Mouse (Mus musculus) stomach, postnatal 0 days (tissue): ENCODE measurements around the gene Enpep. TPM values are rescaled to one million over a fixed set of nuclear protein-coding genes. Genes with fewer than 3 reads are reported as not detected.

Source experiments
- ATAC-seq: fragments of 200-750 bp; cut with Nextera tagmentation; 2 replicates; pipeline ENCODE4 v1.8.0; 2017; ENCODE audit not compliant: low FRiP score, low TSS enrichment
- DNase-seq: peaks from one replicate; pipeline ENCODE4 v3.0.0-alpha.2; 2016; ENCODE audit warnings: low spot score
- H3K27ac ChIP-seq: fragments of 300-500 bp; sonication (generic); replicated peaks from 2 replicates; pipeline ENCODE4 v1.5.1; 2014; ENCODE audit warnings: mild to moderate bottlenecking, control low read depth
- H3K27me3 ChIP-seq: fragments of 300-500 bp; sonication (generic); 2 replicates; pipeline ENCODE4 v1.6.1; 2014; ENCODE audit warnings: low read length; ENCODE audit not compliant: control insufficient read depth, insufficient read depth
- H3K36me3 ChIP-seq: fragments of 300-500 bp; sonication (generic); 2 replicates; pipeline ENCODE4 v1.6.1; 2014; ENCODE audit warnings: low read length, mixed read lengths; ENCODE audit not compliant: control insufficient read depth, insufficient read depth
- H3K4me1 ChIP-seq: fragments of 300-500 bp; sonication (generic); replicated peaks from 2 replicates; pipeline ENCODE4 v1.6.1; 2014; ENCODE audit warnings: antibody characterized with exemption; ENCODE audit not compliant: control insufficient read depth, insufficient read depth
- H3K4me2 ChIP-seq: fragments of 300-500 bp; sonication (generic); replicated peaks from 2 replicates; pipeline ENCODE4 v1.6.1; 2014; ENCODE audit warnings: low read depth, mild to moderate bottlenecking, control low read depth, moderate library complexity
- H3K4me3 ChIP-seq: fragments of 300-500 bp; sonication (generic); 2 replicates; pipeline ENCODE4 v1.5.1; 2014; ENCODE audit warnings: low read depth, low read length, control low read depth
- H3K9ac ChIP-seq: fragments of 300-500 bp; sonication (generic); 2 replicates; pipeline ENCODE4 v1.6.1; 2014; ENCODE audit warnings: mild to moderate bottlenecking, low read length, control low read depth, mixed read lengths
- H3K9me3 ChIP-seq: fragments of 300-500 bp; sonication (generic); 2 replicates; pipeline ENCODE4 v1.6.1; 2016; ENCODE audit warnings: low read length; ENCODE audit not compliant: control insufficient read depth
- CTCF ChIP-seq: IDR thresholded peaks from 2 replicates; pipeline ENCODE4 v1.5.1; 2016; ENCODE audit warnings: antibody characterized with exemption, low read depth, mild to moderate bottlenecking, moderate library complexity
- EP300 ChIP-seq: optimal IDR thresholded peaks from 2 replicates; pipeline ENCODE3; 2016; ENCODE audit warnings: antibody characterized with exemption
- WGBS: fragments of 180-500 bp; shearing (Covaris S2); extraction: QIAGEN DNeasy Blood & Tissue Kit; methylation state at CpG from one replicate; pipeline ENCODE4 v1.1.7; 2014; 5-methylcytosine and 5-hydroxymethylcytosine counted together
- polyA plus RNA-seq: library from polyadenylated mRNA; unstranded; fragments of >200 nt; fragmentation: Nextera tagmentation; extraction: Ambion mirVana; gene quantifications from 2 replicates; pipeline ENCODE4 v1.2.1, GENCODE M21; 2015

The Enpep gene
- polyA plus RNA-seq, 1 experiment from 2014 or later: 6.3 TPM

DNA sequence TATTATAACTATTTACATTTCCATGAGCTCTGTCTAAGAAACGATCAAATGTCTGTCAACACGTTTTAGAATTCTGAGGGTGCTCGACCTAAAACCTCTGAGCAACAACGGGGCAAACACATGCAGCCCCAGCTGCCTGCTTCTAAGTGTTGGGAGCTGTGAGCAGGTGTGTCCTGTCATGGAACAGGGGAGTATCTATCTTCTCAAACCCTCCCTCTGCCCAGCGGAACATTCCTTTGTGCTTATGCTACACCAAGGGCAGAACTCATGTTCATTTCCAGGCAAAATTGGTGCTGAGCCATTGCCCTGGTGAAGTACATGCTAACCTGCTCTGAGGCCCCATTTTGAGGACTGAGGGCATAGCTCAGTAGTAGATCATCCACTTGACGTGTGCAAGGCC, 10.9 kb downstream of the Enpep start:
- no peak overlapping the region for H3K9ac ChIP-seq
- no peak overlapping the region for H3K4me3 ChIP-seq
- H3K4me1 ChIP-seq: no peaks in the 10 kb centered on the region
- ATAC-seq (no peak), DNase-seq (no peak)
- no peaks in the 10 kb centered on the region for H3K27me3 ChIP-seq
- H3K4me2 ChIP-seq: no peak overlapping the region
- H3K27ac ChIP-seq: no peak overlapping the region
- no peaks in the 10 kb centered on the region for H3K36me3 ChIP-seq
- H3K9me3 ChIP-seq: no peaks in the 10 kb centered on the region
- WGBS: 23% methylated on average over 6 of the region's 6 CpGs
- TF ChIP-seq CTCF (no peak), EP300 (no peak)

DNA sequence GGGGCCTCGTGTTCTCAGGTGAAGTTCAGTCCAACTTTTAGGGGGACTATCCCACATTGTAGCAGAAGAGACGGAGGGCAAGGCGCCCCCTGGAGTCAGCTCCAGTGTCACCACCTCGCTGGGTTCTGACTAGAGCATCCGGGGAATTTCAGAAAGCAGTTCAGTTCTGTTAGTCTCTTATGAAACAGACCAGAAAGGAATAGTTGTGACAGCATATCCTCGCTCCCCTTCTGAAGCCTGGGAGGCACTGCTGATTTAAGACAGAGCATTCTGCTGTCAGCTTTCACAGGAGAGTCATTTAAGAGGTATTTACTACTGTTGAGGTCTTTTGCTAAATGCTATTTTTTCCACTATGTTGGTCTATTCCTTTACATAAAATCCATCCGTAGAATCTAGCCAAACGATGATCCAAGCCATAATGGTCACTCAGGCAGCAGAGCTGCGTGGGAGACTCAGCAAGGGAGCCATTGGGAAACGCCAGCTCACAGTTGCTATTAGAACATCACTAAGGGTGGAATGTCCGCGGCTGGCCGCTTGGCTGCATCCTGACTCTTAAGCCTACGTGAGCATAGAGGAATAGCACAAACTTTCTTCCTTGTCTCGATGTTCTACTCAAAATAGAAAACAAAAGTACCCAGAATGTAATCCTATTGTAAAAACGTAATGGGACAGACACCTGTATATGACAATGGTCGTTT, 15.3 kb downstream of the Enpep start:
- 77% methylated on average over 17 of the region's 17 CpGs for WGBS
- Histone ChIP-seq H3K27ac (no peak overlapping the region), H3K36me3 (no peaks in the 10 kb centered on the region), H3K27me3 (no peaks in the 10 kb centered on the region), H3K9me3 (no peaks in the 10 kb centered on the region), H3K4me3 (no peak overlapping the region), H3K9ac (no peak overlapping the region), H3K4me2 (no peak overlapping the region), H3K4me1 (no peaks in the 10 kb centered on the region)
- TF ChIP-seq CTCF: peak; percentile 17
- no peak for TF ChIP-seq EP300
- ATAC-seq: no peak
- DNase-seq: no peak

DNA sequence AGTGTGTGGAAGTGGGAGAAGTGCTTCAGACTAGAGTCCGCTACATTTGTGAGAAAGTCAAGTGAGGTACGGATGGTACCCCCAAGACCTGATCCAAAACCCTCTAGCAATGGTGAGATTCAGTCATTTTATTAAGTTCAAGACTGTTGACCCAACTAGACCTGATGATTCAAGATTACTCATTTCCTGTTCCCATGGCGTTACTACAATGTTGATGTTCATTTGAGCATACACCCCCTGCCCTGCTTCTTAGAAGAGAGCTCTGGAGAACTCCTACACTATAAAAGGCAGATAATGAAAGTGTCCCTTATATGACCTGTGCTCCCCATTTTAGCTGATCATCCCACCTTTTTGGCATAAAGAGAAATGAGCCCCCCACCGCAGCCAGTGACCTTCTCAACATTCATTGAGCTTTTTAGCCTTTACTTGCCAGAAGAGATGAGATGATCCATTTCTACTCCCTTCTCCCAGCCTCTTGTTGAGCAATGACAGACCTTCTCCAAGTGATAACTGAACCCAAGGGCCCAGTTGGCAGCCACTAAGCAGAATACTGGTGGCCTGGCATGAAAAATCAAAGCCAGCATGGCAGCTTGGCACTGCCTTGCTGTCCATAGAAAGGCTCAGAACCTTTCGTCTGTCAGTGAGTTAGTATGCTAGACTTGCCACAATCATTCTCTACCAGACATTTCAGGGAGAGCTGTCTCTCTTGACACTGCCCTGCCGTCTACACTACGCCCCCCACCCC, 18.7 kb downstream of the Enpep start:
- no peak for ATAC-seq
- 82% methylated on average over 7 of the region's 7 CpGs for WGBS
- Histone ChIP-seq H3K27me3 (no peaks in the 10 kb centered on the region), H3K36me3 (no peaks in the 10 kb centered on the region), H3K4me3 (no peak overlapping the region), H3K27ac (no peak overlapping the region), H3K9me3 (no peaks in the 10 kb centered on the region), H3K9ac (no peak overlapping the region), H3K4me2 (no peak overlapping the region), H3K4me1 (no peaks in the 10 kb centered on the region)
- no peak for TF ChIP-seq EP300
- TF ChIP-seq CTCF: no peak
- DNase-seq: no peak

DNA sequence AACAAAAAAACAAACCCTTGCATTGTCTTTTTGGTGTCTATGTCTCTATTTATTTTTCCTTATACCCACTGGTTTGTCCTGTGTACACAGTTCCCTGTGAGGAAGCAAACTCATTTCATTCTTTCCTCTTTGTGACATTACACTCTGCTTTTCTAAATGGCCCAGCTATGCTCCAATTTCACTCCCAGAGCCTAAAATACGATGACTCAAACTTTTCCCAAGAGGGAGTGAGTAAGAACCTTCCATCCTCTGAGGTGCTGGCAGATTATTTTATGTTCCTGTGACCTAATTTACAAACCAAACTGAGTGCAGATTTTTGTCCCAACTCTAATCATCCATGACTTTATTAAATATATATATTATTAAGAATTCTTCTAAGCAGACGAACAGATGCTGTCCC, 19.3 kb downstream of the Enpep start:
- H3K27me3 ChIP-seq: no peaks in the 10 kb centered on the region
- TF ChIP-seq EP300: no peak
- no peak for TF ChIP-seq CTCF
- 83% methylated on average over 2 of the region's 2 CpGs for WGBS
- H3K9me3 ChIP-seq: no peaks in the 10 kb centered on the region
- ATAC-seq (no peak), DNase-seq (no peak)
- no peak overlapping the region for H3K4me2 ChIP-seq
- no peaks in the 10 kb centered on the region for H3K36me3 ChIP-seq
- no peak overlapping the region for H3K27ac ChIP-seq
- H3K4me3 ChIP-seq: no peak overlapping the region
- H3K4me1 ChIP-seq: no peaks in the 10 kb centered on the region
- no peak overlapping the region for H3K9ac ChIP-seq

DNA sequence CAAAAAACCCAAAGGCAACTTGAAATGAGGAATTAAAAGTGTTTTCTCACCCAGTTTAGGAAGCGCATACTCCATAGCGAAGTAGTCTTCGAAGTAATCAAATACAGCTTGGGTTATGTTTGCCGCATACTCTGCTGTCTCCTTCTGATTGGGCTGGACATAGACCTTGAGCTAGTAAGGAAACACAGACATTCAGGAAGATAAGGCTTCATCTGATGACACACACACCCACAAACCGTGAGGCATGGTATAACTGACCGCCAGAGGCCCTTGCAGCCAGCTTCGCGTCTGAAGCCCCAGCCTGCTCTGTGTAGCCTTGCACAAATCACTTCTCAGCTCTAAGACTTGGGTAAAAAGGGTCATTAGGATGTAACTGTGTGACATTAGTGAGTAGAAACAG, 20.0 kb downstream of the Enpep start:
- H3K4me3 ChIP-seq: no peak overlapping the region

DNA sequence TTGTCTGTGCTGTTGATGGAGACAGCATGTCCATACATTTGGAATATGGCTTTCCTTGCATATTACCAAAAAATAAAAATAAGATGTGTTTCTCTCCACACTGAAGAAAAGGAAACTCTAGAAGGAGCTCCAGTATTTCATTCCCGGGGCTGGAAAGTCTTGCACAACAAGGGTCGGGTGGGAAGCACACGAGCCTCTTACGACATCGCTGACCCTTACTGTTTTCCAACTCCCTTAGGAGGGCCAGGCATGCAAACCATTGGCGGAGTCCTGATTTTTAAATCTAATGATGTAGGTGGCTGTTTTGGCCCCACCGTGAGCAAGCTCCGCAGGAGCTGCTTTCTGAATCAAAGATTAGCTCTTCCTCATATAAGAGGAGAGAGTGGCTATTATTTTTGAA, 20.6 kb downstream of the Enpep start:
- no peaks in the 10 kb centered on the region for H3K9me3 ChIP-seq
- H3K4me2 ChIP-seq: no peak overlapping the region
- no peaks in the 10 kb centered on the region for H3K36me3 ChIP-seq
- H3K27ac ChIP-seq: no peak overlapping the region
- no peak overlapping the region for H3K4me3 ChIP-seq
- 85% methylated on average over 8 of the region's 8 CpGs for WGBS
- no peak for DNase-seq
- no peak overlapping the region for H3K9ac ChIP-seq
- TF ChIP-seq EP300: no peak
- TF ChIP-seq CTCF: no peak
- no peak for ATAC-seq
- no peaks in the 10 kb centered on the region for H3K4me1 ChIP-seq
- no peaks in the 10 kb centered on the region for H3K27me3 ChIP-seq

More for the DNA sequence above, 20.0 kb downstream of the Enpep start:
- H3K4me2 ChIP-seq: no peak overlapping the region
- 95% methylated on average over 8 of the region's 8 CpGs for WGBS
- no peak for TF ChIP-seq CTCF
- TF ChIP-seq EP300: no peak
- H3K36me3 ChIP-seq: no peaks in the 10 kb centered on the region
- no peaks in the 10 kb centered on the region for H3K9me3 ChIP-seq
- H3K27ac ChIP-seq: no peak overlapping the region
- no peaks in the 10 kb centered on the region for H3K4me1 ChIP-seq
- no peaks in the 10 kb centered on the region for H3K27me3 ChIP-seq
- no peak for ATAC-seq
- no peak for DNase-seq
- no peak overlapping the region for H3K9ac ChIP-seq
